Mouse (Mus musculus) lung, adult 2 months (tissue): ENCODE measurements at regions not wholly inside any gene's neighbourhood (a gene's known extent, or its start where the extent isn't known, plus 50 kb on each side); places are given as distances from the start of the nearest gene placed in this dataset.

Experiments used
- CTCF ChIP-seq: fragments of 200-500 bp; IDR thresholded peaks from 2 replicates; pipeline ENCODE4 v1.5.1; 2011; ENCODE audit warnings: mild to moderate bottlenecking, low read length, control low read depth; ENCODE audit not compliant: insufficient read depth
- POLR2A ChIP-seq: fragments of 200-500 bp; IDR thresholded peaks from 2 replicates; pipeline ENCODE4 v1.6.1; 2011; ENCODE audit warnings: low read depth, mild to moderate bottlenecking, control low read depth, low read length, borderline replicate concordance; ENCODE audit errors: extremely low read depth

DNA sequence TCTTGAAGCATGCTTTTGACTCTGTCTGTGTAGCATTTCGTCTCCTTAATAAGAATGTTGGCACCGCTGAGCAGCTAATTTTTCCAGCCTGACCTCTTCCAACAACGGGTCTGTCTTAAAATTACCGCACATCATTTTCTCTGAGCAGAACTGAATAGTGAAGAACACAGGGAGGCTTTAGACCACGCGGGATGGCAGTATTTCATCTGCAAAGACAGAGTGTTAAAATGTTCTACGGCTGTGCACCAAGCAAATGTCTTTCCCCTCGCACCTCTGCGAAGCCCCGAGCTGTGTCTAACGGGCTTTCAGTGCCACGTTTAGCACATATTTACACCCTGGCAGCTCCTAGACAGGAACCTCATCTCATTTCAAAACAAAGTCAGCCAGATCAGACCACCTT lies 75.3 kb upstream of the Exoc4 start:
- TF ChIP-seq POLR2A (no peak), CTCF (no peak)
